Mouse (Mus musculus): ENCODE measurements around the gene Ryr1. TPM values are rescaled to one million over a fixed set of nuclear protein-coding genes. Genes with fewer than 3 reads are reported as not detected.
A peak's percentile ranks its signal among the peaks of the same experiment; 100 is the strongest.

Ryr1 gene
- polyA plus RNA-seq, 1 experiment from 2014 or later = 2.2 TPM

GRCm38 (mm10) chr7:28954773-28955172 is 170.2 kb downstream of the Ryr1 start:
- H3K4me3 ChIP-seq = no peak overlapping the region
- peaks cover 83% of the 10 kb centered on the region for H3K4me1 ChIP-seq
- no peaks in the 10 kb centered on the region for H3K9me3 ChIP-seq (replicated peaks)
- no peaks in the 10 kb centered on the region for H3K27me3 ChIP-seq (ENCODE audit: low read depth, poor library complexity, severe bottlenecking)
- peaks cover 54% of the 10 kb centered on the region for H3K36me3 ChIP-seq
- WGBS = 93% methylated on average over 4 of the region's 4 CpGs
- H3K27ac ChIP-seq = no peak overlapping the region
- no peak for DNase-seq (ENCODE audit: low spot score)

- Histone ChIP-seq H3K27me3 (ENCODE audit: low read depth, poor library complexity, severe bottlenecking) (no peaks in the 10 kb centered on the region), H3K4me1 (peaks cover 83% of the 10 kb centered on the region), H3K9me3 (replicated peaks) (no peaks in the 10 kb centered on the region), H3K36me3 (peaks cover 64% of the 10 kb centered on the region), H3K27ac (peak overlapping the region; percentile 84), H3K4me3 (peak overlapping the region; percentile 31)
- WGBS = 22% methylated on average over 2 of the region's 2 CpGs
- DNase-seq (ENCODE audit: low spot score) = peak; percentile 50
Observed at GRCm38 (mm10) chr7:28953476-28954376, 171.3 kb downstream of the Ryr1 start.

MicroRNAs encoded within 50 kb of the gene (microRNA counts, 519-probe panel; counts per million panel counts)
- microRNA mmu-miR-1963 = 684 counts per million, percentile 72 among the panel's probes with 10 or more counts

Small RNA genes within 50 kb of the gene (microRNA-seq; reads per million reads assigned to microRNA genes)
- gene Gm44408 (not detected), gene Mir1963 (not detected)

Other genes starting within 250 kb of the Ryr1 start
- 0.44 and 0.48 TPM in 2 replicates for gene Capn12, start 243.8 kb downstream of the Ryr1 start, polyA plus RNA-seq (2016; fragmentation: Nextera tagmentation; extraction: Ambion mirVana)
- 253 and 285 TPM in 2 replicates for gene Actn4, start 162.8 kb downstream of the Ryr1 start, polyA plus RNA-seq (2016; fragmentation: Nextera tagmentation; extraction: Ambion mirVana)
- 446 and 467 TPM in 2 replicates for gene Eif3k, start 143.3 kb downstream of the Ryr1 start, polyA plus RNA-seq (2016; fragmentation: Nextera tagmentation; extraction: Ambion mirVana)
- 18.9 and 19.4 TPM in 2 replicates for gene Map4k1, start 143.1 kb downstream of the Ryr1 start, polyA plus RNA-seq (2016; fragmentation: Nextera tagmentation; extraction: Ambion mirVana)
- 0.60 and 0.70 TPM in 2 replicates for gene Rasgrp4, start 9.7 kb upstream of the Ryr1 start, polyA plus RNA-seq (2016; fragmentation: Nextera tagmentation; extraction: Ambion mirVana)
- 10.7 and 11.2 TPM in 2 replicates for gene Fam98c, start 31.1 kb upstream of the Ryr1 start, polyA plus RNA-seq (2016; fragmentation: Nextera tagmentation; extraction: Ambion mirVana)
- 0.29 and 0.38 TPM in 2 replicates for gene Ggn, start 45.0 kb upstream of the Ryr1 start, polyA plus RNA-seq (2016; fragmentation: Nextera tagmentation; extraction: Ambion mirVana)
- gene Spred3, start 45.2 kb upstream of the Ryr1 start, polyA plus RNA-seq (2016; fragmentation: Nextera tagmentation; extraction: Ambion mirVana) = 2.7 and 3.3 TPM in 2 replicates
- 321 and 323 TPM in 2 replicates for gene Psmd8, start 55.5 kb upstream of the Ryr1 start, polyA plus RNA-seq (2016; fragmentation: Nextera tagmentation; extraction: Ambion mirVana)
- 0.06 and 0.45 TPM in 2 replicates for gene Catsperg1, start 88.9 kb upstream of the Ryr1 start, polyA plus RNA-seq (2016; fragmentation: Nextera tagmentation; extraction: Ambion mirVana)
- gene Kcnk6, start 107.3 kb upstream of the Ryr1 start, polyA plus RNA-seq (2016; fragmentation: Nextera tagmentation; extraction: Ambion mirVana) = 0.70 and 1.2 TPM in 2 replicates
- 99.8 and 103 TPM in 2 replicates for gene Yif1b, start 113.2 kb upstream of the Ryr1 start, polyA plus RNA-seq (2016; fragmentation: Nextera tagmentation; extraction: Ambion mirVana)
- 2.6 and 3.4 TPM in 2 replicates for gene 2200002D01Rik, start 123.3 kb upstream of the Ryr1 start, polyA plus RNA-seq (2016; fragmentation: Nextera tagmentation; extraction: Ambion mirVana)
- gene Spint2, start 156.7 kb upstream of the Ryr1 start, polyA plus RNA-seq (2016; fragmentation: Nextera tagmentation; extraction: Ambion mirVana) = 58.8 and 71.8 TPM in 2 replicates
- gene Ppp1r14a, start 164.1 kb upstream of the Ryr1 start, polyA plus RNA-seq (2016; fragmentation: Nextera tagmentation; extraction: Ambion mirVana) = 5.4 and 6.1 TPM in 2 replicates
- 24.0 and 32.9 TPM in 2 replicates for gene Dpf1, start 178.8 kb upstream of the Ryr1 start, polyA plus RNA-seq (2016; fragmentation: Nextera tagmentation; extraction: Ambion mirVana)

Measured in limb, embryonic 10.5 days (tissue).